Comparison of ENCODE assay signal across 9 mouse cellular contexts in genomic region chr7:31126211-31126751, GRCm38 (mm10). TPM values are rescaled to one million over a fixed set of nuclear protein-coding genes. Genes with fewer than 3 reads are reported as not detected.
DNase-seq lines count a peak whose midpoint lies in the region; ATAC-seq and TF ChIP-seq lines count a peak whose summit lies in the region.
"Had no signal": no experiment of that assay in that cellular context is flagged by ENCODE, and none has a peak within 500 bp of the region (broad histone marks: within the 10 kb centered on the region; RNA-seq: fewer than 3 reads in every experiment).

No protein-coding gene starts in this region.

- peak overlapping the region; percentile 98 for H3K27ac ChIP-seq in left cerebral cortex, adult 2 months
- no peak overlapping the region for H3K27ac ChIP-seq in limb, embryonic 15.5 days
- H3K27ac ChIP-seq: macrophage had no signal

- intact Hi-C loops in left cerebral cortex, adult 2 months (cut with DNase I), result no loop called here

- H3K36me3 ChIP-seq in limb, embryonic 15.5 days, result peaks cover 29% of the 10 kb centered on the region

- peak; percentile 58 to 69 for DNase-seq in left cerebral cortex, adult 2 months (ENCODE audit: extremely low spot score in 1 of 2, low spot score in 2 of 2)
- no peak for DNase-seq in left cerebral cortex, adult 11 months (ENCODE audit: low spot score)
- peak; percentile 53 to 55 for DNase-seq in cerebellum, postnatal 10 days
- peak; percentile 72 to 77 for DNase-seq in gastrocnemius, adult 8-10 months (ENCODE audit: low spot score in 2 of 2)
- DNase-seq in right cerebral cortex, postnatal 25 days, result peak; percentile 69
- DNase-seq in adrenal gland, postnatal 14 days, result no peak
- DNase-seq in adrenal gland, postnatal 4 days (ENCODE audit: low spot score in 2 of 2), result no peak

- ATAC-seq in limb, embryonic 15.5 days (ENCODE audit: insufficient number of reproducible peaks, low FRiP score, low TSS enrichment, low read depth), result no peak

- peak overlapping the region; percentile 99 for H3K4me2 ChIP-seq in limb, embryonic 15.5 days

- H3K4me3 ChIP-seq in left cerebral cortex, adult 2 months, result peak overlapping the region; percentile 70
- H3K4me3 ChIP-seq in limb, embryonic 15.5 days, result peak overlapping the region; percentile 65

- no peak for TF ChIP-seq CTCF in left cerebral cortex, adult 2 months (IDR thresholded peaks at IDR 0.05)

- peaks cover 31% of the 10 kb centered on the region for H3K27me3 ChIP-seq in limb, embryonic 15.5 days

- H3K9me3 ChIP-seq in limb, embryonic 15.5 days, result no peaks in the 10 kb centered on the region

- WGBS in limb, embryonic 15.5 days, result under 1% methylated on average over 53 of the region's 53 CpGs

- H3K9ac ChIP-seq in limb, embryonic 15.5 days, result peak overlapping the region; percentile 48

- peaks cover 17% of the 10 kb centered on the region for H3K4me1 ChIP-seq in limb, embryonic 15.5 days

RNA-seq across cellular contexts. Expression of gene Scn1b, which starts 0.5 kb away (rescaled TPM):
- 100 to 1,000 TPM; 737 to 759 TPM for total RNA-seq in left cerebral cortex, adult 2 months (2021)
- total RNA-seq in gastrocnemius, adult 8-10 months (2022), result 1,000 to 10,000 TPM in 1 of 4 experiments, 100 to 1,000 TPM in 3; 780 to 1,106 (median 929) TPM
- polyA plus RNA-seq in limb, embryonic 15.5 days (2015; fragmentation: Nextera tagmentation; extraction: Ambion mirVana), result 4.7 and 5.7 TPM in 2 replicates
- total RNA-seq in adrenal gland, postnatal 14 days (2021), result 8.6 and 11.8 TPM in 2 replicates
- 10 to 100 TPM; 10.8 to 10.9 TPM for total RNA-seq in adrenal gland, postnatal 4 days (2021)

RNA-seq across cellular contexts. Expression of gene Hpn, which starts 11.2 kb away (rescaled TPM):
- 1 to 10 TPM; 2.5 to 8.3 TPM for total RNA-seq in left cerebral cortex, adult 2 months (2021)
- total RNA-seq in gastrocnemius, adult 8-10 months (2022), result 10 to 100 TPM; 15.2 to 21.0 (median 17.7) TPM
- polyA plus RNA-seq in limb, embryonic 15.5 days (2015; fragmentation: Nextera tagmentation; extraction: Ambion mirVana), result 2.4 and 3.4 TPM in 2 replicates
- total RNA-seq in adrenal gland, postnatal 14 days (2021), result 3.8 and 41.6 TPM in 2 replicates
- 10 to 100 TPM; 18.2 to 25.4 TPM for total RNA-seq in adrenal gland, postnatal 4 days (2021)

RNA-seq across cellular contexts. Expression of gene Gramd1a, which starts 29.4 kb away (rescaled TPM):
- 100 to 1,000 TPM; 107 to 118 TPM for total RNA-seq in left cerebral cortex, adult 2 months (2021)
- 10 to 100 TPM; 30.7 to 40.2 (median 33.3) TPM for total RNA-seq in gastrocnemius, adult 8-10 months (2022)
- polyA plus RNA-seq in limb, embryonic 15.5 days (2015; fragmentation: Nextera tagmentation; extraction: Ambion mirVana), result 68.2 and 70.9 TPM in 2 replicates
- 45.9 and 72.5 TPM in 2 replicates for total RNA-seq in adrenal gland, postnatal 14 days (2021)
- total RNA-seq in adrenal gland, postnatal 4 days (2021), result 10 to 100 TPM; 55.4 to 58.7 TPM

RNA-seq across cellular contexts. Expression of gene Fxyd3, which starts 49.8 kb away (rescaled TPM):
- not detected for total RNA-seq in left cerebral cortex, adult 2 months (2021)
- total RNA-seq in gastrocnemius, adult 8-10 months (2022), result 1 to 10 TPM in 2 of 4 experiments, under 1 TPM in 2; 0.77 to 1.3 (median 0.92) TPM
- 76.1 and 91.8 TPM in 2 replicates for polyA plus RNA-seq in limb, embryonic 15.5 days (2015; fragmentation: Nextera tagmentation; extraction: Ambion mirVana)
- 2.9 and 5.6 TPM in 2 replicates for total RNA-seq in adrenal gland, postnatal 14 days (2021)
- total RNA-seq in adrenal gland, postnatal 4 days (2021), result 1 to 10 TPM; 2.0 to 5.9 TPM
- polyA plus RNA-seq: macrophage had no signal

Comparison
In these comparisons a context has a peak if more than half of its experiments do, and no peak if none do; other contexts are left out.
1. DNase-seq: peak in left cerebral cortex, adult 2 months (2 of 2), cerebellum, postnatal 10 days (2 of 2), gastrocnemius, adult 8-10 months (2 of 2) and right cerebral cortex, postnatal 25 days (single experiment); none in left cerebral cortex, adult 11 months (single experiment), adrenal gland, postnatal 14 days (single experiment) and adrenal gland, postnatal 4 days (0 of 2).
2. RNA of gene Scn1b, which starts 0.5 kb away (total RNA-seq): 780 to 1,106 TPM in gastrocnemius, adult 8-10 months and 737 to 759 TPM in left cerebral cortex, adult 2 months; 10.8 to 10.9 TPM in adrenal gland, postnatal 4 days and 8.6 to 11.8 TPM in adrenal gland, postnatal 14 days; every median in the first group is over 10 times any median in the second.